Mouse (Mus musculus) heart, adult 8-10 months (tissue): ENCODE data around the gene Mybbp1a. TPM values are rescaled to one million over a fixed set of nuclear protein-coding genes. Genes with fewer than 3 reads are reported as not detected.
A peak's percentile ranks its signal among the peaks of the same experiment; 100 is the strongest.
"Not testable (repeated sequence)": the region's sequence is repeated elsewhere in the genome, so short reads cannot be mapped to it uniquely, and the experiment has no call there.

Experiments used
- DNase-seq: peaks from one replicate; pipeline ENCODE4 v3.0.0; 2022; ENCODE audit warnings: low spot score
- total RNA-seq, 4 experiments: library from RNA; stranded (reverse); gene quantifications; 2 replicates each; pipeline ENCODE4 v1.2.4; 2022

Gene Mybbp1a
- total RNA-seq, 4 experiments from 2014 or later: 42.4 to 49.4 (median 45.9) TPM

GRCm38 (mm10) chr11:72440597-72440964 lies 574 bp upstream of the Mybbp1a start:
- not testable (repeated sequence) for DNase-seq

DNA sequence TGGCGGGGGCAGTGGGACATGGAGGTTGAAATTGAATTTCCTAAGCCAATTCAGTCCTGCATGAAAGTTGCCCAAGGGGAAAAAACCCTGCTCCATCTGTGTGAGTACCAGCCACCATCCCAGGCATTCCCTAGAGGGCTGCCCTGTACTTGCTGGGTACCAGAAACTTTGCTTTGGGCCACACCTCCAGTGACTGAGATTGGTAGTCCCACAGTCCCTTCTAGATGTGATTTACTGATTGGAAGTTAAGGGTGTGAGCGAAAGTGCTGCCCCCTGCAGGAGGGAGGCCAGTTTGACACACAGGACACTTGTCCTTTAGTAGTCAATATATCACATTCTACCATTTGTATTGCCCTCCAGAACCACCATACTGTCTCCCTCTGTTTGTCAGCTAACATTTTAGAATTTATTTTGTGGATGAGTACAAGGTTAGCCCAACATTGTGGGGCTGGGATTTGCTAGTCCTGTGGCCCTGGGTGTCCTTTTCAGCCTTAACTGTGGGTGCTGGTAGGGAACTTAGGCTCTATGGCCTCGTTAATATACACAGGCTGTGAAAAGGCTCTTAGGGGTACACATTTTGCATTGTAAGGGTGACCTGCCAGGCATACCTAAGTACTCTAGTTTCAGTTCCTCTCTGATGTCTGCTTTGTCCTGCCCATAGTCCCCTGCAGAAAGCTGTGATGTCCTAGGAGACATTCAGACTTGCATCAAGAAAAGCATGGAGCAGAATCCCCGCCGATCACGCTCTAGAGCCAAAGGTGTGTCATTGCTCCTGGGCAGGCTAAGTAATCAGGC lies 5.4 kb downstream of the Mybbp1a start:
- DNase-seq: no peak

GRCm38 (mm10) chr11:72447475-72447874 lies 6.3 kb downstream of the Mybbp1a start:
- DNase-seq: no peak

- DNase-seq: no peak
Measured at GRCm38 (mm10) chr11:72452140-72452665, 11.0 kb downstream of the Mybbp1a start.

DNA sequence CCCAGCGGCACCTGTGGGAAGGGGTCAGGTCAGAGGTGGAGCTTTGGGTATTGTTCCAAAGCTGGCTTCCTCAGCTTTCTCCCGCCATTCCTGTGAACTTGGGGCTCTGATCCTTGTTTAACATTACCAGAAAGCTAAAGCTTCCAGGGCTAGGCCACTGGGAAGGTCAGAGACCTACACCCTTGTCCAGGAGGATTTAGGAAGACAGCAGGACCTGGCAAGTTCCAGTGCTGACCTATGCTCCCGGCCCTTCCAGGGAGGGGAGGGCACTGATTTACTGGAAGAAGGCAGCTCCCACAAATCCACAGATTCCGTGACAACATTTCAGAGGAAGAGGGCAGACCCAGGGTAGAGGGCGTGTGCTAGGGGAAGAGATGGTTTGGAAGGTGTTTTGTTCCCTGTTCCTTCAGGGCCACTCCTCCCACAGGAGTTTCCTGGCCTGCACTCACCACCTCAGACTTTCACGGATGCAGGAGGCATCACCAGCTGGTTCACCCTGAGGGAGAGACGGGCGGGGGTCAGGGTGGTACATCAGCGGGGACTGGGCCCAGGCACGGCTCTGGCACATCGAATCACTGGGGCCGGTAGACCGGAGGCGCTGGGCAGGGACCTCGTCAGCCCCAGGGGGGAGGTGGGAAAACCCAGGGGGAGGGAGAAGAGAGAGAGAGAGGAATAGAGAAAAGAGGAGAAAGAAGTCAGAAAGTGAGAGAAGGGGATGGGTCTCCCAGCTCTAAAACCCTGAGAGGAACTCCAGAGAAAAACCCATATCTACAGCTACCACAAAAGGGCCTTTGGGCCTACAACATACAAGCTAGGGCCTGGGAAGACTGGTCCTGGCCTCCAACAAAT lies 12.2 kb downstream of the Mybbp1a start:
- no peak for DNase-seq

GRCm38 (mm10) chr11:72455694-72456093 lies 14.5 kb downstream of the Mybbp1a start:
- DNase-seq: no peak

DNA sequence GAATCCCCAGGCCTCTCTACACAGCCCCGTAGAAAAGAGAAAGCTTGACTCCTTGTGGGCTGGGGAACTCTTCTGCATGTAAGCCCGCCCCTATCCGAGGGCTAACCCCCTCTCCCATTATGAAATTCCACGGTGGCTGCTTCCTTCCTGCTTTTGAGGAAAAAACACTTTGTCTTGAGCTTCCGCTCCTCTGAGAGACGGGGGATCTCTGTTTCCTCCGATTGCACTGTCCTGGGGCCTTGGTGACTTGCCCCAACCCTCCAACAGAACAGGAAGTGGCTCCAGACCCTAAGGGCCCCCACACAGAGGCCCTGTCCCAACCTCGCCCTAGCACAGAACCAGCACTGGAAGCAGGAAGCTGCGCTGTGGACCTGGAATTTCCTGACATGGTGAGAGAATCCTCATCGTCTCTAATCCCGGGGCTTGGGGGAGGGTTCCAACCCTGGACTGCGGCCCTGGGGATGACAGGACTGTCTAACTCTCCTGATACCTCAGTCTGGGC lies 16.9 kb downstream of the Mybbp1a start:
- DNase-seq: peak; percentile 70

DNA sequence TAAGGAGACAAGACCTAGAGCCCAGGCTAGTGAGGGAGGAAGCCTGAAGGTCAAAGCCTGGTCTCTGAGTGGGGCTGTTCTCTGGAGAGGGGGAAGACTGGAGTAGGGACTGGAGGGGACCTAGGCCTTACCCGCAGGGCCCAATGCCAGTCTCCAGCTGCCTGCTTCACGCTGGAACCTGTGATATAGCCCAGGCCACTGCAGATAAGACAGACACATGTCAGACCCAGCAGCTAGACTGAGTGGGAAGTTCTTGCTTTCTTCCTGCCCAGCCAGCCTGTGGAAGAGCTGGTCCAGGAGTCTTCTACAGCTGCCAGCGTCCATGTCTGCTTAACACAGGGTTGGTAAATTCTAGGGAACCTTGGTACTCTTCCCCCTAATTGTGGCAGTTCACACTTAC lies 17.3 kb downstream of the Mybbp1a start:
- no peak for DNase-seq

DNA sequence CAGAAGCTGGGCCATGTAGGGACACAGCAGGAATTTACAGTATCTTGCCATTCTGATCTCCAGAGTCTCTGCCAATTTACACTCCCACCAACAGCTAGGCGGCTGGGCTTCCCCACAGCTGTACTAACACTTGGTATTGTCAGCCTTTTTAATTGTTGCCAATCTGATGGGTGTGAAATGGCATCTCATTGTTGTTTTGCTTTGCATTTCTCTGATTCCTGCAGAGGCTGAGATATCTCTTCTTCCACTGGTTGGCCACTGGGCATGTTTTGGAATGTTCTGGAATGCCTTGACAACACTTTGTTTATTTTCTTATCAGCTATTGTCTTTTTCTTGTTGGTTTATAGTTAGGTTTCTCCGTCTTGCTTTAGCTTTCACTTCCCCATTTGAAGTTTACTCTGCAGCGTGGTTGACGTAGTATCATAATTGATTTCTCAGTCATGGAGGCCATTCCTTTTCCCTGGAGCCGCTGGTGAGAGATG lies 20.4 kb downstream of the Mybbp1a start:
- DNase-seq: peak; percentile 28

- no peak for DNase-seq
Measured at GRCm38 (mm10) chr11:72464821-72465220, 23.7 kb downstream of the Mybbp1a start.

GRCm38 (mm10) chr11:72465978-72466693 lies 25.0 kb downstream of the Mybbp1a start:
- no peak for DNase-seq

GRCm38 (mm10) chr11:72466694-72467507 lies 25.7 kb downstream of the Mybbp1a start:
- DNase-seq: peak; percentile 53

DNA sequence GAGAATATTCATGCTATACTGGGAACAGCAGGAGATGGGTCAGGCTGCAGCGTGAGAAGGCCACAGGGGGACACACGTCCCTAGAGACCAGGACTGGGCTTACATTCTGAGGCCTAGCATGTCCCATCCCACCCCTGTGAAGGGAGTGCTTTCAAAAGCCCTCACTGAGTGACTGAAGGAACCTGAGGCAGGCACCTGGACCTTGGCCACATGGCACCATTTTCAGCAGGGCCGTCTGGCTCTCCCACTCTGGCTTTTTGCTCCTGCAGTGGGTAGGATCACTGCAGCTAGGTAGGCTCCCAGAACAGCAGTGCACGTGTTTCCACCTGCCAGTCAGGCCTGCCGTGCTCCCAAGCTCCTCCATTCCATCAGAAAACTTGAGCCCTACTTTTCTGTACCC lies 27.4 kb downstream of the Mybbp1a start:
- no peak for DNase-seq

DNA sequence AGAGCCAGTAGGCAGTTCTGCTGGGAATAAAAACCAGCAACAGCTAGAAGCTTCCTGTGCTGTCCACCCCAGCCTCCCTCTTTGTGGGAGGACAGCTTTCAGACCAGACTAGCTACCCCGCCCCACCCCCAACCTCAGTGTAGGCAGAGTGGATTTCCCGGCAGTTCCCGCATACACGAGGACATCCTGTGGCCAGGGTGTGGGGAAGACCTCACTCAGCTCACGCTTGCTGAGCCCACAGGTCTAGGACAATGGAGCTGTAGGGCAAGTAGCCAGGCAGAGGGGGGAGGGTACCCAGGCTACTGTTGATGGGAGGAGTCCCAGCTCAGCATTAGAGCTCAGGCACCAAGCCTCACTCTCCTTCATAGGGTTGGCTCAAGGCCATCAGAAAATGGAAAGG lies 28.1 kb downstream of the Mybbp1a start:
- DNase-seq: peak; percentile 88

DNA sequence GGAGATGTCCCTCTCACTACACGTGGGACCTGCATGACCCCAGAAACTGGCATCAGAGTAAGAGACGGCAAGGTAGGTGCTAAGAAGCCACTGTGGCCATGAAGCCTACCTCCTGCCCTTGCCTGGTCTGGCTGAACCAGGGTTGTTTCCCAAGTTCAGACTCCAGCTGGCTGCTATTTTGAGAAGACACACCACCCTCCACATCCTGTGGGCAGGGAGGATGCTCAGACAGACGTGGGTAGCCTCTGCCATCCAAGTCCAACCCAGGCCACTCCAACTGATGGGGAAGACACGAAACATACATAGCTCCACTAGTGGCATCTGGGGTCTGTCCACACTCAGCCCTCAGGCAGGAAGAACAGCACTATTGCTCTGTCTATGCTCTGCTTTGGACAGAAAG lies 28.8 kb downstream of the Mybbp1a start:
- DNase-seq: no peak

- no peak for DNase-seq
Measured at GRCm38 (mm10) chr11:72471381-72471780, 30.2 kb downstream of the Mybbp1a start.

GRCm38 (mm10) chr11:72473540-72473939 lies 32.4 kb downstream of the Mybbp1a start:
- DNase-seq: no peak

- no peak for DNase-seq
Measured at GRCm38 (mm10) chr11:72474926-72475325, 33.8 kb downstream of the Mybbp1a start.

GRCm38 (mm10) chr11:72475408-72475807 lies 34.3 kb downstream of the Mybbp1a start:
- no peak for DNase-seq

DNA sequence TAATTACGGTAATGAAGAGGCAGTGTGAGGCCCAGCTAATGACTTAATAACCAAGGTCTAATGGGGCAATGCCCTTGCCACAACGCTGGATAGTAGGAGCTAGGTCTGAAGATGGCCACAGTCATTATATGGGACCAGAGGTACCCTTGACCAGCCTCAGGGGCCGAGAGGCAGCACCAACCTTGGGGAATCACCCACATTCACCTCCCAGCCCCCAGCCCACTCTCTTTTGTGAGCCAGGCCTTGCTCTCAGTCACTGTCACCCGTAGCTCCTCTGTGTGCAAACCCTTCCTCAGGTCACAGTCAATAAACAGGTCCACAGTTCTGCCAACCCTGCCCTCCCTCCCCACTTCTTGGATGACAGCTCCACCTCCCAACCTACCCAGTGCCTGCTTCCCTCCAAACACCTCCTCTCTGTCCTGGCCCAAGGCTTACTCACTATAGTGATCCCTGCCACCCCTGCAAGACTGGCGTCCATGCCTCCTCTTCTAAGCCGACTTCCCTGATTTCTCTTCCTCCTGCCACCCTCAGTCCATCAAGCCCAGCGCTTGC lies 35.0 kb downstream of the Mybbp1a start:
- no peak for DNase-seq
